Mouse (Mus musculus) myocyte (in vitro differentiated cells): ENCODE measurements at regions not wholly inside any gene's neighbourhood (a gene's known extent, or its start where the extent isn't known, plus 50 kb on each side); places are given as distances from the start of the nearest gene placed in this dataset.

Experiments used
- H3K27me3 ChIP-seq: one replicate; pipeline ENCODE4 v1.6.1; 2011; ENCODE audit not compliant: control insufficient read depth, insufficient read depth, insufficient read length
- H3K36me3 ChIP-seq: one replicate; pipeline ENCODE4 v1.6.1; 2011; ENCODE audit not compliant: control insufficient read depth, insufficient read depth
- H3K4me2 ChIP-seq: one replicate; pipeline ENCODE4 v1.6.1; 2011; ENCODE audit warnings: low read depth, control low read depth
- H3K4me3 ChIP-seq: one replicate; pipeline ENCODE4 v1.5.1; 2011; ENCODE audit warnings: mild to moderate bottlenecking, control low read depth, moderate library complexity
- H3K79me2 ChIP-seq: one replicate; pipeline ENCODE4 v1.6.1; 2011; ENCODE audit not compliant: control insufficient read depth, insufficient read depth
- H3ac ChIP-seq: one replicate; pipeline ENCODE4 v1.6.1; 2011; ENCODE audit not compliant: control insufficient read depth, insufficient read length
- CEBPB ChIP-seq: IDR thresholded peaks from 2 replicates; pipeline ENCODE4 v1.6.1; 2011; ENCODE audit warnings: mild to moderate bottlenecking, moderate library complexity; ENCODE audit not compliant: poor library complexity, insufficient read depth, severe bottlenecking
- E2F4 ChIP-seq: IDR thresholded peaks from one replicate; pipeline ENCODE4 v1.6.1; 2011; ENCODE audit warnings: mild to moderate bottlenecking, control low read depth, moderate library complexity; ENCODE audit not compliant: insufficient read depth
- MAX ChIP-seq: IDR thresholded peaks from one replicate; pipeline ENCODE4 v1.6.1; 2011; ENCODE audit warnings: low read depth, mild to moderate bottlenecking, control low read depth
- MYOD1 ChIP-seq, 3 experiments: IDR thresholded peaks; one replicate each; pipeline ENCODE4 v1.6.1; 2011; ENCODE audit warnings: control low read depth in 2 of 3, low read depth in 2 of 3, mild to moderate bottlenecking in 2 of 3, moderate library complexity in 1 of 3; ENCODE audit not compliant: insufficient read length in 2 of 3, control insufficient read depth in 1 of 3
- MYOG ChIP-seq, 3 experiments: IDR thresholded peaks; one replicate each; pipeline ENCODE4 v1.6.1; 2011; ENCODE audit warnings: control low read depth in 2 of 3, low read depth in 2 of 3, mild to moderate bottlenecking in 2 of 3; ENCODE audit not compliant: insufficient read length in 2 of 3, control insufficient read depth in 1 of 3, insufficient read depth in 1 of 3
- POLR2A ChIP-seq: IDR thresholded peaks from one replicate; pipeline ENCODE4 v1.6.1; 2011; ENCODE audit warnings: low read depth, mild to moderate bottlenecking, control low read depth, moderate library complexity; ENCODE audit not compliant: insufficient read length
- POLR2AphosphoS2 ChIP-seq: IDR thresholded peaks from one replicate; pipeline ENCODE4 v1.6.1; 2011; ENCODE audit warnings: low read depth, control low read depth; ENCODE audit not compliant: insufficient read length
- REST ChIP-seq: IDR thresholded peaks from one replicate; pipeline ENCODE4 v1.6.1; 2011; ENCODE audit warnings: mild to moderate bottlenecking, control low read depth, moderate library complexity; ENCODE audit not compliant: insufficient read depth, insufficient read length
- SRF ChIP-seq: IDR thresholded peaks from one replicate; pipeline ENCODE4 v1.6.1; 2011; ENCODE audit warnings: low read depth; ENCODE audit not compliant: control insufficient read depth, insufficient read length
- TCF12 ChIP-seq: IDR thresholded peaks from one replicate; pipeline ENCODE4 v1.6.1; 2011; ENCODE audit warnings: mild to moderate bottlenecking, control low read depth; ENCODE audit not compliant: poor library complexity, insufficient read depth, severe bottlenecking
- TCF3 ChIP-seq: IDR thresholded peaks from one replicate; pipeline ENCODE4 v1.6.1; 2011; ENCODE audit warnings: low read depth, control low read depth; ENCODE audit not compliant: insufficient read length
- USF1 ChIP-seq: IDR thresholded peaks from one replicate; pipeline ENCODE4 v1.6.1; 2011; ENCODE audit warnings: low read depth, mild to moderate bottlenecking, control low read depth, moderate library complexity

DNA sequence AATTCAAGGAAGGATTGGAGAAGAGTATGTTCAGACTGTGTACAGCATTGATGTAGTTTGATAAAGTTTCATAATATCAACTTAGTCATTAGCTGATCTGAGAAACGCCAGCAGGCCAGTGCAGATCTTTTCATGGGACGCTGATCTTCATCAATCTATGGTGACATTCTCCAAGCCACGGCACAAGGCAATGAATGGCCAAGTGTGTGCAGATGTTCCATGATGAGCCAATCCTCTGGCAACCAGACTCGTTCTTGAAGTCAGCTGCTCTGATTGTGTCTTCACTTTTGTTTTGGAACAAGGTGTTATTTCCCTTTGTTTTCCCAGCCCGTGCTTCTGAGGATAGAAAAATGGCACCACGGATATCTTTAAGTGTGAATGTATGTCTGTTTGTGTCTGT lies 101.3 kb upstream of the Lifr start:
- H3K27me3 ChIP-seq: no peaks in the 10 kb centered on the region
- no peak for TF ChIP-seq MYOG (IDR thresholded peaks at IDR 0.05; ENCODE audit: control insufficient read depth in 1 of 3, insufficient read depth in 1 of 3, insufficient read length in 2 of 3, low read depth in 2 of 3)
- no peak for TF ChIP-seq POLR2AphosphoS2
- TF ChIP-seq REST: no peak
- TF ChIP-seq USF1: no peak
- no peak for TF ChIP-seq TCF12
- no peak for TF ChIP-seq TCF3
- TF ChIP-seq MYOD1 (IDR thresholded peaks at IDR 0.05; ENCODE audit: control insufficient read depth in 1 of 3, insufficient read length in 2 of 3, low read depth in 2 of 3): no peak
- TF ChIP-seq POLR2A: no peak
- TF ChIP-seq SRF: no peak
- TF ChIP-seq CEBPB: no peak
- no peak for TF ChIP-seq MAX
- no peak for TF ChIP-seq E2F4
- no peaks in the 10 kb centered on the region for H3K36me3 ChIP-seq
- no peak overlapping the region for H3ac ChIP-seq
- no peak overlapping the region for H3K4me3 ChIP-seq
- H3K79me2 ChIP-seq: no peaks in the 10 kb centered on the region
- no peak overlapping the region for H3K4me2 ChIP-seq

DNA sequence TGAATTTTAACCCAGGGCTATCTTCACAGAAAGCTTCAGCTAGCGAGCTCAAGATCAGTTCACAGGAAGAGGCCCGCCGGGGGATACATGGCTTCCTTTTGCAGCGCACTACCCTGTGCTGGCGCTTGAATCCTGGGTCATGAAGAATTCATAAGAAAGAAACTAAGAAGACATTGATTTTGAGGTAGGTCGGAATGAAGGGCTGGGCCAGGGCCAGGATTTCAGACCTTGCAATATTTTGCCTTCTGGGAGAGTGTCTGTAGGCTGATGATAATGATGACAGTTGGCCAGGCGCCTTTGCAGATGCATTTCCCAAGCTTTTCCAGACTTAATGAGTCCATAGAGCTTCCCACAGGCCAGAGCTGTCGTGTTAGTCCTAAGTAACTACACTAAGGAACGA lies 97.2 kb upstream of the Lifr start:
- Histone ChIP-seq H3K36me3 (no peaks in the 10 kb centered on the region), H3ac (no peak overlapping the region), H3K27me3 (no peaks in the 10 kb centered on the region), H3K4me2 (no peak overlapping the region), H3K4me3 (no peak overlapping the region), H3K79me2 (no peaks in the 10 kb centered on the region)
- no peak for TF ChIP-seq USF1
- no peak for TF ChIP-seq TCF12

DNA sequence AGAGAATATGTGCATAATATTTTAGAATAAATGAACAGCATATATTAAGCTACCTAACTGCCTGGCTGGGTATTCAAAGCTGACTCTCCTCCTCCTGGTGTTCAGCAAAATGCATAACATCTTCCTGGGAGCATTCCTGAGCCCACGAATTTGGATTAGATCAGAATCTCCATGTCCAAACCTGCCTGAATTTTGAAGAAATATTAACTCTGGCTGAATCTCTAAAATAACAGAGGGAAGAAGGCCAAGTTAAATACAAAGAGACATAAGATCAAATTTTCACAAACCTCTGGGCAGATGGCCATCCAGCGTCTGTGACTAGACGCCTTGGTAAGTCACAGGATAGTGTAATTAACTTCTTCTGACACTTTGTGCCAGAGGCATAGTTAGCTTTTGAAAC lies 95.2 kb upstream of the Lifr start:
- Histone ChIP-seq H3K4me3 (no peak overlapping the region), H3K27me3 (no peaks in the 10 kb centered on the region), H3ac (no peak overlapping the region), H3K79me2 (no peaks in the 10 kb centered on the region), H3K36me3 (no peaks in the 10 kb centered on the region), H3K4me2 (no peak overlapping the region)
- no peak for TF ChIP-seq TCF3
- TF ChIP-seq SRF: no peak
- no peak for TF ChIP-seq POLR2A
- TF ChIP-seq USF1: no peak
- no peak for TF ChIP-seq MYOD1 (IDR thresholded peaks at IDR 0.05; ENCODE audit: control insufficient read depth in 1 of 3, insufficient read length in 2 of 3, low read depth in 2 of 3)
- TF ChIP-seq CEBPB: no peak
- no peak for TF ChIP-seq MAX
- no peak for TF ChIP-seq TCF12
- TF ChIP-seq MYOG (IDR thresholded peaks at IDR 0.05; ENCODE audit: control insufficient read depth in 1 of 3, insufficient read depth in 1 of 3, insufficient read length in 2 of 3, low read depth in 2 of 3): no peak
- TF ChIP-seq E2F4: no peak
- no peak for TF ChIP-seq POLR2AphosphoS2
- TF ChIP-seq REST: no peak

DNA sequence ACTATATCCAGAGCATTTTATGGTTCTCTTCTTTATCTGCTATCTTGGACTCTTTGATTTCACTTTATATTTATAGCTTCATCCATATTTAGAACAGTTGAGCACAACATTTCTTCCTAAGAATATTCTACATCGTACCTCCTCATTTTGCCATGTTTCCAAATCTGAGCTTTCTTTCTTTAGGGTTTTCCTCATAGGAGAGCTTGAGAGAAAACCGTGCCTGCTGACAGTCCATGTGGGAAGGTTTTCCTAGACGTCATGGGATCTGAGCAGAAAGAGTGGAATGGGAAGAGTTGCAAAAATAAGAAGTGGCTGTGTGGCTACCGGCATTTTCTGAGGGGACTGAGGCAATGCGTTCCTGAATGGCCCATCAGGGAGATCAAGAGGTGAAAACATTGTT lies 92.5 kb upstream of the Lifr start:
- Histone ChIP-seq H3K36me3 (no peaks in the 10 kb centered on the region), H3K4me3 (no peak overlapping the region), H3K27me3 (no peaks in the 10 kb centered on the region), H3K4me2 (no peak overlapping the region), H3K79me2 (no peaks in the 10 kb centered on the region), H3ac (no peak overlapping the region)
- TF ChIP-seq SRF: no peak

DNA sequence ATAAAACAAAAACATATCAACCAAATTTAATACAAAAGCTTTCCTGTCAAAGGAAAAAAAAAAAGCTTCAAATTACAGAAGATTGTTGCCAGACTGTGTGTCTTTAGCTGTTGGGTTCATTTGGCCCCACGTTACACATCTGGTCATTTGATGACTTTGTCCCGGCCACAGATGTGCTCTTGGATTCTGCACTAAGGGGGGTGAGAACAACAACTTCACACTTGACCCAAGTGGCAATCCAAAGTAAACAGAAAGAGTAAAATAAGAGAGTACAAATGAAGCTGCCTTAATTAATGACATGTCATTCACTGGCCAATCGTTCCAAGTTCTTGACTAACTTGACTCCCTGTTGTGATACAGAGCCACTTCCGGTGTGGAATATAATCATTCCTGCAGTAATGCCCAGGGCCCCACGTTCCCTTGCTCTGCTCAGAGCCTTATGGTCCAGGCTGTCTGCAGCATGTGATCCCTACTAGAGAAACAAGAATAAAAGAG lies 91.8 kb upstream of the Lifr start:
- Histone ChIP-seq H3K4me3 (no peak overlapping the region), H3ac (no peak overlapping the region), H3K36me3 (no peaks in the 10 kb centered on the region), H3K4me2 (no peak overlapping the region), H3K27me3 (no peaks in the 10 kb centered on the region), H3K79me2 (no peaks in the 10 kb centered on the region)
- TF ChIP-seq REST (no peak), USF1 (no peak), E2F4 (no peak), POLR2A (no peak), CEBPB (no peak), MYOD1 (IDR thresholded peaks at IDR 0.05; ENCODE audit: control insufficient read depth in 1 of 3, insufficient read length in 2 of 3, low read depth in 2 of 3) (no peak), TCF12 (no peak), SRF (no peak), MAX (no peak), MYOG (IDR thresholded peaks at IDR 0.05; ENCODE audit: control insufficient read depth in 1 of 3, insufficient read depth in 1 of 3, insufficient read length in 2 of 3, low read depth in 2 of 3) (no peak), POLR2AphosphoS2 (no peak), TCF3 (no peak)
